Mouse (Mus musculus): ENCODE results near the gene Plpp7. TPM values are rescaled to one million over a fixed set of nuclear protein-coding genes. Genes with fewer than 3 reads are reported as not detected.

Plpp7 gene
- polyA plus RNA-seq, 1 experiment from 2014 or later: 7.3 TPM

GRCm38 (mm10) chr2:32150924-32151659 lies 55.8 kb downstream of the Plpp7 start, which contains the start of gene Prrc2b:
Gene Prrc2b (plus strand): TSS chr2:32151082.
- WGBS: under 1% methylated on average over 64 of the region's 117 CpGs
- H3K27me3 ChIP-seq (ENCODE audit: control insufficient read depth, insufficient read depth, low read length): no peaks in the 10 kb centered on the region
- no peaks in the 10 kb centered on the region for H3K9me3 ChIP-seq (ENCODE audit: control insufficient read depth, low read length)
- H3K36me3 ChIP-seq (ENCODE audit: control insufficient read depth, insufficient read depth, low read length): no peaks in the 10 kb centered on the region
- H3K27ac ChIP-seq (ENCODE audit: low read depth, low read length): peak within 1 kb of the TSS; percentile 96
- peaks cover 43% of the 10 kb centered on the region for H3K4me1 ChIP-seq (ENCODE audit: control insufficient read depth, insufficient read depth, low read length)
- ATAC-seq (ENCODE audit: low FRiP score): peak; percentile 80
- H3K4me2 ChIP-seq: peak within 1 kb of the TSS; percentile 99
- H3K4me3 ChIP-seq (ENCODE audit: low read depth, low read length): peak within 1 kb of the TSS; percentile 93
- no peak for DNase-seq (ENCODE audit: low spot score, missing footprints)
- H3K9ac ChIP-seq (ENCODE audit: low read length): peak within 1 kb of the TSS; percentile 99

GRCm38 (mm10) chr2:32151660-32152366 lies 56.5 kb downstream of the Plpp7 start:
- H3K4me3 ChIP-seq (ENCODE audit: low read depth, low read length): peak overlapping the region; percentile 93
- peaks cover 48% of the 10 kb centered on the region for H3K4me1 ChIP-seq (ENCODE audit: control insufficient read depth, insufficient read depth, low read length)
- WGBS: 0% methylated on average over 22 of the region's 22 CpGs
- H3K4me2 ChIP-seq: peak overlapping the region; percentile 99
- H3K9ac ChIP-seq (ENCODE audit: low read length): peak overlapping the region; percentile 99
- no peaks in the 10 kb centered on the region for H3K27me3 ChIP-seq (ENCODE audit: control insufficient read depth, insufficient read depth, low read length)
- no peaks in the 10 kb centered on the region for H3K9me3 ChIP-seq (ENCODE audit: control insufficient read depth, low read length)
- DNase-seq (ENCODE audit: low spot score, missing footprints) (peak; percentile 96), ATAC-seq (ENCODE audit: low FRiP score) (no peak)
- H3K27ac ChIP-seq (ENCODE audit: low read depth, low read length): peak overlapping the region; percentile 96
- H3K36me3 ChIP-seq (ENCODE audit: control insufficient read depth, insufficient read depth, low read length): no peaks in the 10 kb centered on the region

DNA sequence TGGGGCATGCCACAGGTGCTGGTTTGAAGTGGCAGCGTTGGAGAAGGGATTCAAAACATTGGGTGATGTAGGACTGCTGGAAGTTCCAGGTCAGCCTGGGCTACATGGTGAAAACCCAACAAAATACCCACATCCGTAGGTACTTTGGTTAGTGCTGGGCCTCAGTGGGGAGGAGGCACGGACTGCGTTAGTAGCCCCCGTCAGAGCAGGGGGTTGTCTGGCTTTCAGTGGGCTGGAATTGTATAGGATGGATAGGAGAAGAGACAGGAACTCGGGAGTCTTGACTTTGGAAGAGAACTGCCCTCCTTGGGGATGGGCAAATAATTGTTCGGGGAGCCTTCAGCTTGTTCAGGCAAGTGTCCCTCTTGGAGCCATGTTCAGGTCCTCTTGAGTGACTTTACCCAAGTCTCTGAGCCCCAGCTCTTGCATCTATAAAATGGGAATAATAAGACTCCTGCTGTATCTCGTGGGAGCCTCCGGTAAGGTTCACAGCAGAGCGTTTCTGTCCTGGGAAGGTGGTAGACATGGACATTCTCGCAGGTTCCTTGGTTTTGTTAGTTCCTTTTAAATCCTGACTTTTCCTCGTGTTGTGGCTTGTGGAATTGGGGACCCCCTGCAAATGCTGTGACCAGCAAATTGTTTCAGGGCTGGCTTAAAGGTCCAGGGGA lies 57.2 kb downstream of the Plpp7 start:
- Histone ChIP-seq H3K4me2 (peak overlapping the region; percentile 99), H3K9me3 (ENCODE audit: control insufficient read depth, low read length) (no peaks in the 10 kb centered on the region), H3K27me3 (ENCODE audit: control insufficient read depth, insufficient read depth, low read length) (no peaks in the 10 kb centered on the region), H3K9ac (ENCODE audit: low read length) (peak overlapping the region; percentile 99), H3K4me3 (ENCODE audit: low read depth, low read length) (peak overlapping the region; percentile 93), H3K4me1 (ENCODE audit: control insufficient read depth, insufficient read depth, low read length) (peaks cover 54% of the 10 kb centered on the region), H3K36me3 (ENCODE audit: control insufficient read depth, insufficient read depth, low read length) (no peaks in the 10 kb centered on the region), H3K27ac (ENCODE audit: low read depth, low read length) (peak overlapping the region; percentile 96)
- 23% methylated on average over 12 of the region's 12 CpGs for WGBS
- no peak for ATAC-seq (ENCODE audit: low FRiP score)
- peak; percentile 91 for DNase-seq (ENCODE audit: low spot score, missing footprints)

- Histone ChIP-seq H3K4me2 (peak overlapping the region; percentile 99), H3K9me3 (ENCODE audit: control insufficient read depth, low read length) (no peaks in the 10 kb centered on the region), H3K4me3 (ENCODE audit: low read depth, low read length) (peak overlapping the region; percentile 93), H3K36me3 (ENCODE audit: control insufficient read depth, insufficient read depth, low read length) (no peaks in the 10 kb centered on the region), H3K9ac (ENCODE audit: low read length) (peak overlapping the region; percentile 99), H3K27ac (ENCODE audit: low read depth, low read length) (peak overlapping the region; percentile 40), H3K4me1 (ENCODE audit: control insufficient read depth, insufficient read depth, low read length) (peaks cover 59% of the 10 kb centered on the region), H3K27me3 (ENCODE audit: control insufficient read depth, insufficient read depth, low read length) (no peaks in the 10 kb centered on the region)
- DNase-seq (ENCODE audit: low spot score, missing footprints) (peak; percentile 93), ATAC-seq (ENCODE audit: low FRiP score) (no peak)
- 6% methylated on average over 13 of the region's 13 CpGs for WGBS
Measured at GRCm38 (mm10) chr2:32153041-32153790, 57.9 kb downstream of the Plpp7 start.

DNA sequence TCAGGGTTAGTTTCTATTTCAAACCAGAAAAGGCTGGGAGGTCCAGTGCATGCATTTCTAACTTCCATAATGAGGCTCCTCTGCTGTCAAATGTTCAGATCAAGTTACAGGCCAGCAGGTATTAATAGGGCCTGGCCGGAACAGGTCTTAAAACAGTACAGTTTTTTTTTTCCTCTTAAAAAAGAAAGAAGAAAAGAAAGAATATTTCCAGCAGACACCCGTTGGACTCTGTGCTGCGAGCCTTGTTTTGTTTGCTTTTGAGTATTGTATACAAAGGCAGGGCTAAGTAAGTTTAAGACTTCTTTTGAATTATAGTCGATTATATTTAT lies 58.4 kb downstream of the Plpp7 start:
- DNase-seq (ENCODE audit: low spot score, missing footprints) (no peak), ATAC-seq (ENCODE audit: low FRiP score) (no peak)
- 31% methylated on average over 4 of the region's 4 CpGs for WGBS

DNA sequence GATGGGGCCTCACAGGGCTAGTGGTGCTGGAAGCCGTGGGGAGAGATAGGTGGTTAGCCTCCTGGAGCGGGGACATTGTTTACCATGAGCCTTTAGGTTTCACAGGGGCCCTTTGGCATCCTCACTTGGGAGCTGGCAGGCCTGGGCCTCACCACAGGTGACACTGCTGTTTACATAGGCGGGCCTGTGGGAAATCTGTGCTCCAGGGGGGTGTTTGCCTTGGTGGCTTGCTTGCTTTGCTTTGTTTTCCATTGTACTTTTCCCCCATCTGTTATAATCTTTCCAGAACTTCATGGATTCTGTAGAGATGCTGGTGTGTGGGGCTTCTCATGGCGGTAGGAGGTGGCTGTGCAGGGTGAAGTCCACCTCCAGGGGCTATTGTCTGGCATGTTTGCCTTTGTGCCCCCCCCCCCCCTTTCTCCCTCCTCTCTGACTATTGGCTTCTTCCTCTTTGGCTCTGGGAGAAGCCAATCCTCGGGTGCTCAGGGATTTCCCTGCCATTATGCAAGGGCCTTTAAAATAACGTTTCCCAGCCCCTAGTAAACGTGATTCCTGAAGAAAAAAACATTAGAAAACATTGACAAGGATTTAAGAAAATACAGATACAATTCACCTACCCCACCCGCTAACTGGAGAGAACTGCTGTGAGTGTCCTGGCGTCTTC lies 59.1 kb downstream of the Plpp7 start:
- Histone ChIP-seq H3K4me1 (ENCODE audit: control insufficient read depth, insufficient read depth, low read length) (peaks cover 61% of the 10 kb centered on the region), H3K27me3 (ENCODE audit: control insufficient read depth, insufficient read depth, low read length) (no peaks in the 10 kb centered on the region), H3K4me3 (ENCODE audit: low read depth, low read length) (peak overlapping the region; percentile 93; the same call in 1 of the 2 replicates), H3K4me2 (peak overlapping the region; percentile 99), H3K27ac (ENCODE audit: low read depth, low read length) (no peak overlapping the region; the same call in 1 of the 2 replicates), H3K9me3 (ENCODE audit: control insufficient read depth, low read length) (no peaks in the 10 kb centered on the region), H3K9ac (ENCODE audit: low read length) (peak overlapping the region; percentile 37; the same call in 1 of the 2 replicates), H3K36me3 (ENCODE audit: control insufficient read depth, insufficient read depth, low read length) (no peaks in the 10 kb centered on the region)
- ATAC-seq (ENCODE audit: low FRiP score) (no peak), DNase-seq (ENCODE audit: low spot score, missing footprints) (peak; percentile 84)
- 23% methylated on average over 9 of the region's 9 CpGs for WGBS

More for the DNA sequence above, 58.4 kb downstream of the Plpp7 start:
- Histone ChIP-seq H3K9me3 (ENCODE audit: control insufficient read depth, low read length) (no peaks in the 10 kb centered on the region), H3K27me3 (ENCODE audit: control insufficient read depth, insufficient read depth, low read length) (no peaks in the 10 kb centered on the region), H3K36me3 (ENCODE audit: control insufficient read depth, insufficient read depth, low read length) (no peaks in the 10 kb centered on the region), H3K27ac (ENCODE audit: low read depth, low read length) (peak overlapping the region; percentile 40; the same call in 1 of the 2 replicates), H3K9ac (ENCODE audit: low read length) (peak overlapping the region; percentile 99; the same call in 1 of the 2 replicates), H3K4me1 (ENCODE audit: control insufficient read depth, insufficient read depth, low read length) (peaks cover 61% of the 10 kb centered on the region), H3K4me3 (ENCODE audit: low read depth, low read length) (peak overlapping the region; percentile 93), H3K4me2 (peak overlapping the region; percentile 99)

DNA sequence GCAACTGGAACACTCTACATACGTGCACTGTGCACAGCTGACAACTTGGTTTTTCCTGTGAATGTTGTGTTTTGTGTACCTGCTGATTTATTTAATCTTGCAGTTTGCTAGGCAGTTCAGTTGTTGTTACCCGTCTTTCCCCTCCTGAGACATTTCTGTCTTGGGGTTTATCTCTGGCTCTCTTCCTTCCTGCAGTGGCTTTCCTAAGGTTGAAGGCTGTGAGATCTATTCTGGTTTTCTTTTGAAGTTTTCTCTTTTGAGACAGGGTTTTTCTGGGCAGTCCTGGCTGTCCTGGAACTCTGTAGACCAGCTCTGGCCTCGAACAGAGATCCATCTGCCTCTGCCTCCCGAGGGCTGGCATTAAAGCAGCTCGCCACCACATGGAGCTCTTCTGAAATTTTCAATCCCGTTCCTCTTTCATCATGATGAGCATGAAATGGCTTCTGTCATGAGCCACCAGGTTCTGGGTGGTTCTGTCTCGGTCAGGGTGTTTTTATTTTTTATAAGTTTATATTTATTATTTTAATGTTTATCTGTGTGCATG lies 59.7 kb downstream of the Plpp7 start:
- 53% methylated on average over 7 of the region's 7 CpGs for WGBS
- Histone ChIP-seq H3K9me3 (ENCODE audit: control insufficient read depth, low read length) (no peaks in the 10 kb centered on the region), H3K27ac (ENCODE audit: low read depth, low read length) (no peak overlapping the region; the same call in 1 of the 2 replicates), H3K9ac (ENCODE audit: low read length) (0 out of 2 replicates have a peak overlapping the region, but pooled peaks have one; percentile 28), H3K27me3 (ENCODE audit: control insufficient read depth, insufficient read depth, low read length) (no peaks in the 10 kb centered on the region), H3K4me3 (ENCODE audit: low read depth, low read length) (no peak overlapping the region), H3K4me1 (ENCODE audit: control insufficient read depth, insufficient read depth, low read length) (peaks cover 61% of the 10 kb centered on the region), H3K36me3 (ENCODE audit: control insufficient read depth, insufficient read depth, low read length) (no peaks in the 10 kb centered on the region), H3K4me2 (peak overlapping the region; percentile 99)
- ATAC-seq (ENCODE audit: low FRiP score) (no peak), DNase-seq (ENCODE audit: low spot score, missing footprints) (no peak)

GRCm38 (mm10) chr2:32155614-32156013 lies 60.3 kb downstream of the Plpp7 start:
- no peaks in the 10 kb centered on the region for H3K27me3 ChIP-seq (ENCODE audit: control insufficient read depth, insufficient read depth, low read length)
- H3K27ac ChIP-seq (ENCODE audit: low read depth, low read length): no peak overlapping the region
- H3K4me3 ChIP-seq (ENCODE audit: low read depth, low read length): no peak overlapping the region
- H3K36me3 ChIP-seq (ENCODE audit: control insufficient read depth, insufficient read depth, low read length): peaks cover 2% of the 10 kb centered on the region; the same call in 1 of the 2 replicates
- peaks cover 61% of the 10 kb centered on the region for H3K4me1 ChIP-seq (ENCODE audit: control insufficient read depth, insufficient read depth, low read length)
- no peak for DNase-seq (ENCODE audit: low spot score, missing footprints)
- no peak overlapping the region for H3K4me2 ChIP-seq
- H3K9ac ChIP-seq (ENCODE audit: low read length): 0 out of 2 replicates have a peak overlapping the region, but pooled peaks have one; percentile 28
- no peak for ATAC-seq (ENCODE audit: low FRiP score)
- WGBS: 78% methylated on average over 6 of the region's 6 CpGs
- H3K9me3 ChIP-seq (ENCODE audit: control insufficient read depth, low read length): no peaks in the 10 kb centered on the region
